Mouse (Mus musculus): Measurements from ENCODE around the gene Mknk2. TPM values are rescaled to one million over a fixed set of nuclear protein-coding genes. Genes with fewer than 3 reads are reported as not detected.

The Mknk2 gene
- polyA plus RNA-seq, 1 experiment = 119 TPM

DNA sequence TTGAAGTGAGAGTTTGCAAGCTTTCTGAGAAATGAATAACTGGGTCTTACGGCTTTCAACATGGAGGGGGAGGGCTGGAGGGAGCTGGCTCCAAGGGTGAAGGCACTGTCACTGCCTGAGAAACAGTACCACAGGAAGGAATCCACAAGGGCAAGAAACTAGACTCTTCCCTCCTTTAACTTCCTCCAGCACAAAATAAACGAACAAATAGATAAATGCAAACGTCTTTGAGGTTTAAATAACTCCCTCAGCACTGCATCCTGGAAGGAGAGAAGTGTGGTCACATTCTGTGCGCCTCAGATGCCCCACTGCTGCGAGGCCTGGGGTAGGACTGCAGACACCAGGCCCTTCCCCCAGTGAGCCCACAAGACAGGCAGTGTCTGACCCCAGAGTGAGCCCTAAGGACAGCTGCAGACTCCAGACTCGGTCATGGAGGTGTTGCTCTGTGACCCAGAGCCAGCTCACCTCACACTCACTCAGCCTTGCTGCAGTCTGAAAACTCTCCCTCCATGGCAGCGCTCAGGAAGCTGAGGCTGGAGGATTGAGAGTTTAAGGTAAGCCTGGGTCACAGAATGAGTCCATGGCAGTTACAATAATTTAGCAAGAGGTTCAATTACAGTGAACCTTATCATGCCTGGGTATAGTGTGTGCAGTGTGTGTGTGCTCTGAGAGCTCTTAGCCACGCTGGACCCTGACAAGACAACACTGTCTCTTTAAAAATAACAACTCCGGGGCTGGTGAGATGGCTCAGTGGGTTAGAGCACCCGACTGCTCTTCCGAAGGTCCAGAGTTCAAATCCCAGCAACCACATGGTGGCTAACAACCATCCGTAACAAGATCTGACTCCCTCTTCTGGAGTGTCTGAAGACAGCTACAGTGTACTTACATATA lies 18.8 kb upstream of the Mknk2 start:
- peaks cover 4% of the 10 kb centered on the region for H3K36me3 ChIP-seq (ENCODE audit: control insufficient read depth, insufficient read depth)
- H3ac ChIP-seq (ENCODE audit: control insufficient read depth, insufficient read length) = no peak overlapping the region
- H3K4me3 ChIP-seq = no peak overlapping the region
- H3K4me2 ChIP-seq (ENCODE audit: low read depth) = peak overlapping the region; percentile 35
- TF ChIP-seq E2F4 (IDR thresholded peaks at IDR 0.05; ENCODE audit: insufficient read depth) (no peak), REST (IDR thresholded peaks at IDR 0.05; ENCODE audit: insufficient read depth, insufficient read length) (no peak), MYOG (IDR thresholded peaks at IDR 0.05; ENCODE audit: control insufficient read depth in 1 of 3, insufficient read depth in 1 of 3, insufficient read length in 2 of 3, low read depth in 2 of 3) (peak in 2 of 3 experiments; percentile 75 to 93), TCF12 (IDR thresholded peaks at IDR 0.05; ENCODE audit: insufficient read depth, poor library complexity, severe bottlenecking) (peak; percentile 21), MYOD1 (IDR thresholded peaks at IDR 0.05; ENCODE audit: control insufficient read depth in 1 of 3, insufficient read length in 2 of 3, low read depth in 2 of 3) (peak; percentile 54 to 98 (median 98))
- H3K27me3 ChIP-seq (ENCODE audit: control insufficient read depth, insufficient read depth, insufficient read length) = no peaks in the 10 kb centered on the region
- peaks cover 26% of the 10 kb centered on the region for H3K79me2 ChIP-seq (ENCODE audit: control insufficient read depth, insufficient read depth)

DNA sequence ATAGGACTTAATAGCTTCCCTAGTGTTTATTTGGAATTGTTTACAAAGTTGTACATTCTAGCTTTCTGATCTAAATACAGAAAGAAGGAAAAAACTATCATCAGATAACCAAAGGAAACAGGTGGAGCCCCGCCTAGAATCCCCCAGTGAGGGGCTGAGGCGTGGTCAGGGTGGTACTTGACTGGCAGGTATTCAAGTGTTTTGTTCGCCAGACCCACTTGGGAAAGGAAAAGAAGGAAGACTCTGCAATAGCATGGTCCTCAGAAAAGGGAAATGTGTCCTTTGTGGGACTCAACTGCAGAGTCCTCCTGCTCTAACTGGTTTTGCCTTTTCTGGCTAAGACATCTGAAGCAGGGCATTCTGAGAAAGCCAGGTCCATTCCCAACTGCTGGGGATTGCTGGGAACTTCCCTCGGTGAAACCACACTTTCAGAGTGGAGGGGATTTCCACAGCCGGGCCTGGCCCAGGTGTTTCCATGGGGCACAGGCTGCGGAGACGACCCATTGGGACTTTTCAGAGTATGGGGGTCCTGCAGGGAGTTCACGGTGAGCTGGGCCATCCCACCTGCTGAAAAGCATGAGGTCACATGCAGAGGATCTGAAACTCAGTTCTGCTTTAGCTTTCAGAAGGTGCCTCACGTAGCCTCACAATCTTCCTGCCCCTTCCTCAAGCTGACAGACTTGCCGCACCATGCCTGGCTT lies 18.0 kb upstream of the Mknk2 start:
- Histone ChIP-seq H3K79me2 (ENCODE audit: control insufficient read depth, insufficient read depth) (peaks cover 23% of the 10 kb centered on the region), H3K4me2 (ENCODE audit: low read depth) (peak overlapping the region; percentile 35), H3ac (ENCODE audit: control insufficient read depth, insufficient read length) (no peak overlapping the region), H3K27me3 (ENCODE audit: control insufficient read depth, insufficient read depth, insufficient read length) (no peaks in the 10 kb centered on the region), H3K36me3 (ENCODE audit: control insufficient read depth, insufficient read depth) (peaks cover 4% of the 10 kb centered on the region), H3K4me3 (no peak overlapping the region)
- TF ChIP-seq TCF3 (IDR thresholded peaks at IDR 0.05; ENCODE audit: insufficient read length, low read depth) = no peak
- no peak for TF ChIP-seq MYOD1 (IDR thresholded peaks at IDR 0.05; ENCODE audit: control insufficient read depth in 1 of 3, insufficient read length in 2 of 3, low read depth in 2 of 3)

DNA sequence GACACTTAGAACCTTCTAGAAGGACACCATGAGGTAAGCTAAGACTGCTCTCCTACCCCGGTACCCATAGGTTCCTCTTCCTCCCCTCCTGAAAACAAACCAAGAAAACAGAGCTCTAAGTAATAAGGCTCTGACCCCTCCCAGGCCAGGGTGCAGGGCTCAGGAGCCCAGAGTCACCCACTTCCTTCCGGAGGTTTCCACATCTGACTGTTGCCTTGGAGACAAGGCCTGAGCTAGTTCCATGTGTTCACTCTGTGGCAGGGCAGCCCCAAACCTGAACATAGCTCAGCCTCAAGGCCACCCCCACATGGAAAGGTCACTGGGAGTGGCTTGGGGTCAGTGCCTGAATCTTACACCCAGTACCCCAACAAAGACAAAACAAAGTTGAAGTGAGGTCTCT lies 17.3 kb upstream of the Mknk2 start:
- H3K79me2 ChIP-seq (ENCODE audit: control insufficient read depth, insufficient read depth) = peaks cover 15% of the 10 kb centered on the region
- no peak overlapping the region for H3K4me3 ChIP-seq
- no peaks in the 10 kb centered on the region for H3K27me3 ChIP-seq (ENCODE audit: control insufficient read depth, insufficient read depth, insufficient read length)
- H3K36me3 ChIP-seq (ENCODE audit: control insufficient read depth, insufficient read depth) = peaks cover 4% of the 10 kb centered on the region
- peak overlapping the region; percentile 22 for H3K4me2 ChIP-seq (ENCODE audit: low read depth)
- H3ac ChIP-seq (ENCODE audit: control insufficient read depth, insufficient read length) = no peak overlapping the region
- TF ChIP-seq TCF12 (IDR thresholded peaks at IDR 0.05; ENCODE audit: insufficient read depth, poor library complexity, severe bottlenecking) (no peak), MAX (IDR thresholded peaks at IDR 0.05; ENCODE audit: low read depth) (no peak), POLR2A (IDR thresholded peaks at IDR 0.05; ENCODE audit: insufficient read length, low read depth) (no peak), USF1 (IDR thresholded peaks at IDR 0.05; ENCODE audit: low read depth) (no peak), REST (IDR thresholded peaks at IDR 0.05; ENCODE audit: insufficient read depth, insufficient read length) (no peak), CEBPB (IDR thresholded peaks at IDR 0.05; ENCODE audit: insufficient read depth, poor library complexity, severe bottlenecking) (no peak), MYOG (IDR thresholded peaks at IDR 0.05; ENCODE audit: control insufficient read depth in 1 of 3, insufficient read depth in 1 of 3, insufficient read length in 2 of 3, low read depth in 2 of 3) (no peak), MYOD1 (IDR thresholded peaks at IDR 0.05; ENCODE audit: control insufficient read depth in 1 of 3, insufficient read length in 2 of 3, low read depth in 2 of 3) (no peak), TCF3 (IDR thresholded peaks at IDR 0.05; ENCODE audit: insufficient read length, low read depth) (no peak), POLR2AphosphoS2 (IDR thresholded peaks at IDR 0.05; ENCODE audit: insufficient read length, low read depth) (no peak), SRF (IDR thresholded peaks at IDR 0.05; ENCODE audit: control insufficient read depth, insufficient read length, low read depth) (no peak), E2F4 (IDR thresholded peaks at IDR 0.05; ENCODE audit: insufficient read depth) (no peak)

DNA sequence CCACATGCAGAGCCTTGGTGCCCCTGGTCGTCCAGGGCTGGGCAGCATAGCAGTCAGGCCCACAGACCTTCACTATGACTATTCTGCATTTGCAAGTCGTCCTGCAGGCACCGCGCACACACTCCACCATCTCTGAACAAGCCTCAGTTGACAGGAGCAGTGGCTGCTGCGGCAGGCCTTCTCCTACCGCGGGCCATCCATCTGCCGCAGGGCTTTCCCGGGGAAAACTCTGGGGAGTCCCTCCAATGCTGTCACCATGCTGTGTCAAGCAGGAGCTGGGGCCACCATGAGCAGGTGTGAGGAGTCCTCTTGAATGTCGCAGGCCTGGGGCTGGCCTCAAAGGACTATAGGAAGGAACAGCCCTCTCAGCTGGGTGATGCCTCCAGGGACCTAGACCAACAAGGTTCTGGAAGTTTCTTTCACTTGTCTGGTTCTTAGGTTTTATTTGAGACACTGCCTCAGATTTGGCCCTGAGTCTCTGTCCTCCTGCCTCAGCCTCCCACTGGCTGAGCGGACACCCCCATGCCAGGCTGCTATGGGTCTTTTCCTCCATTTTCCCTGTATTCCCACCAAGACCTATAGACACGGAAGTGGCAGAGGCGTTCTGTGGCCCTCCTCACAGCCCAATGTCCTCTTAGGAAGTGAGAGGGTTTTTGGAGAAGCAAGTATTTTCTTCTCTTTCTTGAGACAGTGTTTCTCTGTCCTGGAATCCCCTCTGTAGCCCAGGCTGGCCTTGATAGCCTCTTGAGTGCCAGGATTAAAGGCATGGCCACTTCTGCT lies 16.4 kb upstream of the Mknk2 start:
- peaks cover 4% of the 10 kb centered on the region for H3K36me3 ChIP-seq (ENCODE audit: control insufficient read depth, insufficient read depth)
- TF ChIP-seq TCF12 (IDR thresholded peaks at IDR 0.05; ENCODE audit: insufficient read depth, poor library complexity, severe bottlenecking) = no peak
- TF ChIP-seq POLR2A (IDR thresholded peaks at IDR 0.05; ENCODE audit: insufficient read length, low read depth) = no peak
- no peak for TF ChIP-seq REST (IDR thresholded peaks at IDR 0.05; ENCODE audit: insufficient read depth, insufficient read length)
- TF ChIP-seq SRF (IDR thresholded peaks at IDR 0.05; ENCODE audit: control insufficient read depth, insufficient read length, low read depth) = no peak
- no peak for TF ChIP-seq TCF3 (IDR thresholded peaks at IDR 0.05; ENCODE audit: insufficient read length, low read depth)
- TF ChIP-seq MYOD1 (IDR thresholded peaks at IDR 0.05; ENCODE audit: control insufficient read depth in 1 of 3, insufficient read length in 2 of 3, low read depth in 2 of 3) = no peak
- TF ChIP-seq USF1 (IDR thresholded peaks at IDR 0.05; ENCODE audit: low read depth) = no peak
- no peak for TF ChIP-seq MYOG (IDR thresholded peaks at IDR 0.05; ENCODE audit: control insufficient read depth in 1 of 3, insufficient read depth in 1 of 3, insufficient read length in 2 of 3, low read depth in 2 of 3)
- TF ChIP-seq POLR2AphosphoS2 (IDR thresholded peaks at IDR 0.05; ENCODE audit: insufficient read length, low read depth) = no peak
- TF ChIP-seq CEBPB (IDR thresholded peaks at IDR 0.05; ENCODE audit: insufficient read depth, poor library complexity, severe bottlenecking) = no peak
- no peak for TF ChIP-seq E2F4 (IDR thresholded peaks at IDR 0.05; ENCODE audit: insufficient read depth)
- no peak for TF ChIP-seq MAX (IDR thresholded peaks at IDR 0.05; ENCODE audit: low read depth)
- no peak overlapping the region for H3K4me3 ChIP-seq
- H3K79me2 ChIP-seq (ENCODE audit: control insufficient read depth, insufficient read depth) = peaks cover 7% of the 10 kb centered on the region
- no peaks in the 10 kb centered on the region for H3K27me3 ChIP-seq (ENCODE audit: control insufficient read depth, insufficient read depth, insufficient read length)
- no peak overlapping the region for H3K4me2 ChIP-seq (ENCODE audit: low read depth)
- H3ac ChIP-seq (ENCODE audit: control insufficient read depth, insufficient read length) = no peak overlapping the region
